Mouse (Mus musculus): ENCODE measurements at regions not wholly inside any gene's neighbourhood (a gene's known extent, or its start where the extent isn't known, plus 50 kb on each side); places are given as distances from the start of the nearest gene placed in this dataset.
A peak's percentile ranks its signal among the peaks of the same experiment; 100 is the strongest.

- no peak for TF ChIP-seq POLR2A (IDR thresholded peaks at IDR 0.05; ENCODE audit: borderline replicate concordance, extremely low read depth, insufficient read depth, insufficient read length)
- peaks cover 32% of the 10 kb centered on the region for H3K4me1 ChIP-seq (ENCODE audit: control insufficient read depth, insufficient read depth, low read length)
- WGBS = 5% methylated on average over 28 of the region's 28 CpGs
- H3K4me3 ChIP-seq (replicated peaks; ENCODE audit: low read length) = peak overlapping the region; percentile 27
- H3K27ac ChIP-seq (replicated peaks; ENCODE audit: low read depth, low read length) = peak overlapping the region; percentile 63
- H3K4me2 ChIP-seq (replicated peaks; ENCODE audit: low read depth, low read length, severe bottlenecking) = peak overlapping the region; percentile 47
- H3K27me3 ChIP-seq (ENCODE audit: control insufficient read depth, insufficient read depth, low read length) = 0 out of 2 replicates have a peak, but pooled peaks cover under 1% of the 10 kb centered on the region
- H3K36me3 ChIP-seq (ENCODE audit: control insufficient read depth, insufficient read depth, low read length) = no peaks in the 10 kb centered on the region
- peak; percentile 67 for DNase-seq (ENCODE audit: low spot score)
- peak; percentile 72 for ATAC-seq (ENCODE audit: low FRiP score, low read depth)
- H3K9me3 ChIP-seq (ENCODE audit: control insufficient read depth, low read length) = no peaks in the 10 kb centered on the region
- H3K9ac ChIP-seq (ENCODE audit: low read depth, low read length, severe bottlenecking) = peak overlapping the region; percentile 43; the same call in 1 of the 2 replicates
Measured at GRCm38 (mm10) chr16:29838981-29839661, 225.1 kb upstream of the Hes1 start.

DNA sequence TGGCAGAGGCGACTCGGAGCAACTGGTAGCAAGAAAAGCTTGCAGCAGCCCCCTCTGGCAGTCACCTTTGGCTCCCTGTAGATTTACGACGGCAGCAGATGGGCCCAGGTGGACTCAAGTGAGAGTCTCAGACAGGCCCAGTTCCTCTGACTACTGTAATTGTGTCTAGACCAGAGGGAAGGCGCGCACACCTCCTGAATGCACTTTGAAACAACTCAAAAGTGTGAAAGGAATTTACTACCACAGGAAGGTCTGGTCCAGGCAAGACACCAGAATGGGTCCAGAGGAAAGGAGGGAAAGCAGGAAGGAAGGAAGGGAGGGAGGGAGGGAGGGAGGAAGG, 224.6 kb upstream of the Hes1 start:
- Histone ChIP-seq H3K36me3 (ENCODE audit: control insufficient read depth, insufficient read depth, low read length) (no peaks in the 10 kb centered on the region), H3K27me3 (ENCODE audit: control insufficient read depth, insufficient read depth, low read length) (0 out of 2 replicates have a peak, but pooled peaks cover 4% of the 10 kb centered on the region), H3K4me2 (replicated peaks; ENCODE audit: low read depth, low read length, severe bottlenecking) (peak overlapping the region; percentile 47), H3K27ac (replicated peaks; ENCODE audit: low read depth, low read length) (peak overlapping the region; percentile 63), H3K4me3 (replicated peaks; ENCODE audit: low read length) (peak overlapping the region; percentile 27), H3K9ac (ENCODE audit: low read depth, low read length, severe bottlenecking) (no peak overlapping the region), H3K4me1 (ENCODE audit: control insufficient read depth, insufficient read depth, low read length) (peaks cover 32% of the 10 kb centered on the region), H3K9me3 (ENCODE audit: control insufficient read depth, low read length) (no peaks in the 10 kb centered on the region)
- DNase-seq (ENCODE audit: low spot score) = no peak
- WGBS = 4% methylated on average over 6 of the region's 6 CpGs
- peak; percentile 28; the same call in 1 of the 2 replicates for ATAC-seq (ENCODE audit: low FRiP score, low read depth)
- TF ChIP-seq POLR2A (IDR thresholded peaks at IDR 0.05; ENCODE audit: borderline replicate concordance, extremely low read depth, insufficient read depth, insufficient read length) = no peak

DNA sequence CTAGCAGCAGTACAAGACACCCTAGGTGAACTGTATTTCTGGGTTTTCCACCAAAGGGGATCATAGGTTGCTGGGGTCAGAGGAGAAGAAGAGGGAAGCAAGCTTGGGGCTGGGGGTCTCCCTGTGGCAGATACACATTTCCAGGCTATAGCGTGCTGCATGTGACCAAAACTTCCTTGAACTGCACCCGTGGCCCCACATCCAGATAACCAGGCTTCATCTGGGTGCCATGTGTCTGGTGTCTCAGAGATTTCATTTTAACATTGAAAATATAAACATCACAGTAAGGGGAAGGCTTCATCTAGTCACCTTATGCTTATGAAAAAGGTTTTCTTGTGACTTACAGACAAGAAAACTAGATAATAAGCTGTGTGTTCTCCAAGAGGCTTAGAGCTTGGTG, 223.8 kb upstream of the Hes1 start:
- Histone ChIP-seq H3K27ac (replicated peaks; ENCODE audit: low read depth, low read length) (no peak overlapping the region), H3K9me3 (ENCODE audit: control insufficient read depth, low read length) (no peaks in the 10 kb centered on the region), H3K4me3 (replicated peaks; ENCODE audit: low read length) (no peak overlapping the region), H3K4me2 (replicated peaks; ENCODE audit: low read depth, low read length, severe bottlenecking) (no peak overlapping the region), H3K36me3 (ENCODE audit: control insufficient read depth, insufficient read depth, low read length) (no peaks in the 10 kb centered on the region), H3K4me1 (ENCODE audit: control insufficient read depth, insufficient read depth, low read length) (peaks cover 34% of the 10 kb centered on the region), H3K27me3 (ENCODE audit: control insufficient read depth, insufficient read depth, low read length) (0 out of 2 replicates have a peak, but pooled peaks cover 4% of the 10 kb centered on the region), H3K9ac (ENCODE audit: low read depth, low read length, severe bottlenecking) (no peak overlapping the region)
- TF ChIP-seq POLR2A (IDR thresholded peaks at IDR 0.05; ENCODE audit: borderline replicate concordance, extremely low read depth, insufficient read depth, insufficient read length) = no peak
- ATAC-seq (ENCODE audit: low FRiP score, low read depth) (no peak), DNase-seq (ENCODE audit: low spot score) (no peak)
- 40% methylated on average over 2 of the region's 2 CpGs for WGBS

- no peaks in the 10 kb centered on the region for H3K9me3 ChIP-seq (ENCODE audit: control insufficient read depth, low read length)
- TF ChIP-seq POLR2A (IDR thresholded peaks at IDR 0.05; ENCODE audit: borderline replicate concordance, extremely low read depth, insufficient read depth, insufficient read length) = no peak
- no peak overlapping the region for H3K4me2 ChIP-seq (replicated peaks; ENCODE audit: low read depth, low read length, severe bottlenecking)
- H3K4me1 ChIP-seq (ENCODE audit: control insufficient read depth, insufficient read depth, low read length) = peaks cover 37% of the 10 kb centered on the region
- no peaks in the 10 kb centered on the region for H3K36me3 ChIP-seq (ENCODE audit: control insufficient read depth, insufficient read depth, low read length)
- no peak overlapping the region for H3K9ac ChIP-seq (ENCODE audit: low read depth, low read length, severe bottlenecking)
- no peak for ATAC-seq (ENCODE audit: low FRiP score, low read depth)
- 41% methylated on average over 4 of the region's 4 CpGs for WGBS
- no peak for DNase-seq (ENCODE audit: low spot score)
- no peak overlapping the region for H3K27ac ChIP-seq (replicated peaks; ENCODE audit: low read depth, low read length)
- H3K27me3 ChIP-seq (ENCODE audit: control insufficient read depth, insufficient read depth, low read length) = 0 out of 2 replicates have a peak, but pooled peaks cover 4% of the 10 kb centered on the region
- no peak overlapping the region for H3K4me3 ChIP-seq (replicated peaks; ENCODE audit: low read length)
Measured at GRCm38 (mm10) chr16:29841132-29841531, 223.1 kb upstream of the Hes1 start.

DNA sequence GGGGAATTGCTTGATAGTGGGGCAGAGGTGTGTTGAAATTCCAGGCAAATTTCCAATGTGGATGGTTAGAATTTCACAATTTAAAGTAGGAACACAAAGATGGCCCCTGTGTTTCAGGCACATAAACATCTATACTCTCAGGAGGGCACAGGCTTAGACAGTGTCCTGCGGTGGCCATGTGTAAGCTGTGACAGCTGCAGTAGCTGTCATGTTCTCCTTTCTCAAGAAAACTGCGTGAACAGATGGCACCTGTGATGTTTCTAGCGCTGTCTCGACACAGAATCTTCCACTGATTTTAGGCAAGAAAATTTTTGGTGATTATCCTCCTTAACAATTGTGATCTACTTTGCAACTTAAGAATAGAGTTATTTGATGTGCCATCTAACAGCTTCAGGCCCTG, 222.1 kb upstream of the Hes1 start:
- Histone ChIP-seq H3K36me3 (ENCODE audit: control insufficient read depth, insufficient read depth, low read length) (no peaks in the 10 kb centered on the region), H3K4me3 (replicated peaks; ENCODE audit: low read length) (no peak overlapping the region), H3K4me2 (replicated peaks; ENCODE audit: low read depth, low read length, severe bottlenecking) (no peak overlapping the region), H3K9ac (ENCODE audit: low read depth, low read length, severe bottlenecking) (no peak overlapping the region), H3K27ac (replicated peaks; ENCODE audit: low read depth, low read length) (no peak overlapping the region), H3K4me1 (ENCODE audit: control insufficient read depth, insufficient read depth, low read length) (peaks cover 36% of the 10 kb centered on the region), H3K9me3 (ENCODE audit: control insufficient read depth, low read length) (no peaks in the 10 kb centered on the region), H3K27me3 (ENCODE audit: control insufficient read depth, insufficient read depth, low read length) (0 out of 2 replicates have a peak, but pooled peaks cover 4% of the 10 kb centered on the region)
- ATAC-seq (ENCODE audit: low FRiP score, low read depth) = no peak
- no peak for DNase-seq (ENCODE audit: low spot score)
- no peak for TF ChIP-seq POLR2A (IDR thresholded peaks at IDR 0.05; ENCODE audit: borderline replicate concordance, extremely low read depth, insufficient read depth, insufficient read length)
- 96% methylated on average over 4 of the region's 4 CpGs for WGBS
